ENCODE assay signal across 9 mouse cellular contexts in genomic region chr6:93902239-93902638, GRCm38 (mm10).
"Had no signal": no experiment of that assay in that cellular context is flagged by ENCODE, and none has a peak within 500 bp of the region (broad histone marks: within the 10 kb centered on the region; RNA-seq: fewer than 3 reads in every experiment).

No protein-coding gene starts in this region.

- DNase-seq: kidney, adult 2 months; kidney, postnatal 25 days; lung, adult 18-20 months; lung, postnatal 14 days; lung, postnatal 4 days; thymus, postnatal 25 days had no signal

- ATAC-seq: intestine, postnatal 0 days; liver, embryonic 12.5 days; midbrain, embryonic 15.5 days had no signal
